Mouse (Mus musculus): ENCODE measurements around the gene Cdkn2b. TPM values are rescaled to one million over a fixed set of nuclear protein-coding genes. Genes with fewer than 3 reads are reported as not detected.

Gene Cdkn2b
- polyA plus RNA-seq, 1 experiment, result 9.7 TPM

GRCm38 (mm10) chr4:89294486-89295440 is 16.1 kb downstream of the Cdkn2b start, which contains the start of gene Cdkn2a:
Gene Cdkn2a (minus strand): TSS chr4:89294653.
- no peak within 1 kb of the TSS for H3K27ac ChIP-seq (ENCODE audit: control insufficient read depth, insufficient read depth, low read length)
- H3K27me3 ChIP-seq (ENCODE audit: control insufficient read depth, insufficient read depth, low read length), result peaks cover 8% of the 10 kb centered on the region; the same call in 1 of the 2 replicates
- TF ChIP-seq CTCF (IDR thresholded peaks at IDR 0.05; ENCODE audit: borderline replicate concordance, control insufficient read depth, extremely low read depth, insufficient read depth, low read length, poor library complexity) (no peak), POLR2A (IDR thresholded peaks at IDR 0.05; ENCODE audit: control insufficient read depth, extremely low read depth, insufficient read depth, low read length, poor library complexity) (no peak)
- peak within 1 kb of the TSS; percentile 58 for H3K4me3 ChIP-seq (ENCODE audit: control insufficient read depth, insufficient read depth, low read length)
- no peaks in the 10 kb centered on the region for H3K36me3 ChIP-seq (ENCODE audit: control insufficient read depth, insufficient read depth, low read length)
- DNase-seq, result peak; percentile 39
- H3K4me1 ChIP-seq (replicated peaks; ENCODE audit: control insufficient read depth, insufficient read depth, low read length), result peaks cover 6% of the 10 kb centered on the region
- WGBS, result 2% methylated on average over 113 of the region's 117 CpGs

- WGBS, result 5% methylated on average over 26 of the region's 26 CpGs
- Histone ChIP-seq H3K4me3 (ENCODE audit: control insufficient read depth, insufficient read depth, low read length) (peak overlapping the region; percentile 58), H3K27me3 (ENCODE audit: control insufficient read depth, insufficient read depth, low read length) (peaks cover 12% of the 10 kb centered on the region; the same call in 1 of the 2 replicates), H3K27ac (ENCODE audit: control insufficient read depth, insufficient read depth, low read length) (no peak overlapping the region), H3K4me1 (replicated peaks; ENCODE audit: control insufficient read depth, insufficient read depth, low read length) (peaks cover 6% of the 10 kb centered on the region), H3K36me3 (ENCODE audit: control insufficient read depth, insufficient read depth, low read length) (no peaks in the 10 kb centered on the region)
- no peak for DNase-seq
- TF ChIP-seq POLR2A (IDR thresholded peaks at IDR 0.05; ENCODE audit: control insufficient read depth, extremely low read depth, insufficient read depth, low read length, poor library complexity) (no peak), CTCF (IDR thresholded peaks at IDR 0.05; ENCODE audit: borderline replicate concordance, control insufficient read depth, extremely low read depth, insufficient read depth, low read length, poor library complexity) (no peak)
These were observed 16.8 kb downstream of the Cdkn2b start for GRCm38 (mm10) chr4:89294091-89294485.

- Histone ChIP-seq H3K27me3 (ENCODE audit: control insufficient read depth, insufficient read depth, low read length) (peaks cover 12% of the 10 kb centered on the region; the same call in 1 of the 2 replicates), H3K36me3 (ENCODE audit: control insufficient read depth, insufficient read depth, low read length) (no peaks in the 10 kb centered on the region), H3K4me1 (replicated peaks; ENCODE audit: control insufficient read depth, insufficient read depth, low read length) (peaks cover 6% of the 10 kb centered on the region), H3K4me3 (ENCODE audit: control insufficient read depth, insufficient read depth, low read length) (no peak overlapping the region), H3K27ac (ENCODE audit: control insufficient read depth, insufficient read depth, low read length) (no peak overlapping the region)
- DNase-seq, result no peak
- no peak for TF ChIP-seq POLR2A (IDR thresholded peaks at IDR 0.05; ENCODE audit: control insufficient read depth, extremely low read depth, insufficient read depth, low read length, poor library complexity)
- WGBS, result 49% methylated on average over 7 of the region's 7 CpGs
These were observed 17.3 kb downstream of the Cdkn2b start for GRCm38 (mm10) chr4:89293516-89293915.

DNA sequence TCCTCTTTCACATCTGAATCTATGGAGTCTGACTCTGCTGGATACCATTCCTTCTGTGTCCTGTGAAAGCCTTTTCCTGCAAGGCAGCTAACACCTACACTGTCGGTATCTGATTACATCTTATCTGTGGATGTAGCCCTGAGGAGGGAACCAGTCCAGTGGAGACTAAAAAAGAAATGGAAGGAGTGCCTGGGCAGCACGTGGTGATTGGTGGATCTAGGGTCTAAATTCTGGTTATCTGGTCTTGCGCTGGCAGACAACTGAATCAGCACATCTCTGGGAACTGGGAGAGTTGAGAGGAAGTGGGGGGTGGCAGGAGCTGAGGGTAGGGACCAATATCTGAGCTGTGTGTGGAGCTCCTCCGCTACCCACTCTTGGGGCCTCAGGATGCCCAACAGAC is 21.8 kb downstream of the Cdkn2b start:
- Histone ChIP-seq H3K4me3 (ENCODE audit: control insufficient read depth, insufficient read depth, low read length) (no peak overlapping the region), H3K36me3 (ENCODE audit: control insufficient read depth, insufficient read depth, low read length) (no peaks in the 10 kb centered on the region), H3K27me3 (ENCODE audit: control insufficient read depth, insufficient read depth, low read length) (0 out of 2 replicates have a peak, but pooled peaks cover 4% of the 10 kb centered on the region), H3K4me1 (replicated peaks; ENCODE audit: control insufficient read depth, insufficient read depth, low read length) (0 out of 2 replicates have a peak, but pooled peaks cover under 1% of the 10 kb centered on the region), H3K27ac (ENCODE audit: control insufficient read depth, insufficient read depth, low read length) (no peak overlapping the region)
- TF ChIP-seq CTCF (IDR thresholded peaks at IDR 0.05; ENCODE audit: borderline replicate concordance, control insufficient read depth, extremely low read depth, insufficient read depth, low read length, poor library complexity), result no peak
- TF ChIP-seq POLR2A (IDR thresholded peaks at IDR 0.05; ENCODE audit: control insufficient read depth, extremely low read depth, insufficient read depth, low read length, poor library complexity), result no peak
- WGBS, result 16% methylated on average over 4 of the region's 4 CpGs
- DNase-seq, result no peak

GRCm38 (mm10) chr4:89286566-89286965 is 24.3 kb downstream of the Cdkn2b start:
- no peak for DNase-seq
- no peaks in the 10 kb centered on the region for H3K36me3 ChIP-seq (ENCODE audit: control insufficient read depth, insufficient read depth, low read length)
- TF ChIP-seq CTCF (IDR thresholded peaks at IDR 0.05; ENCODE audit: borderline replicate concordance, control insufficient read depth, extremely low read depth, insufficient read depth, low read length, poor library complexity) (no peak), POLR2A (IDR thresholded peaks at IDR 0.05; ENCODE audit: control insufficient read depth, extremely low read depth, insufficient read depth, low read length, poor library complexity) (no peak)
- WGBS, result 20% methylated on average over 1 of the region's 1 CpGs
- H3K27me3 ChIP-seq (ENCODE audit: control insufficient read depth, insufficient read depth, low read length), result peaks cover 9% of the 10 kb centered on the region
- H3K27ac ChIP-seq (ENCODE audit: control insufficient read depth, insufficient read depth, low read length), result no peak overlapping the region
- H3K4me3 ChIP-seq (ENCODE audit: control insufficient read depth, insufficient read depth, low read length), result no peak overlapping the region
- H3K4me1 ChIP-seq (replicated peaks; ENCODE audit: control insufficient read depth, insufficient read depth, low read length), result no peaks in the 10 kb centered on the region

- Histone ChIP-seq H3K4me1 (replicated peaks; ENCODE audit: control insufficient read depth, insufficient read depth, low read length) (no peaks in the 10 kb centered on the region), H3K4me3 (ENCODE audit: control insufficient read depth, insufficient read depth, low read length) (no peak overlapping the region), H3K27me3 (ENCODE audit: control insufficient read depth, insufficient read depth, low read length) (peaks cover 9% of the 10 kb centered on the region), H3K36me3 (ENCODE audit: control insufficient read depth, insufficient read depth, low read length) (no peaks in the 10 kb centered on the region), H3K27ac (ENCODE audit: control insufficient read depth, insufficient read depth, low read length) (no peak overlapping the region)
- TF ChIP-seq POLR2A (IDR thresholded peaks at IDR 0.05; ENCODE audit: control insufficient read depth, extremely low read depth, insufficient read depth, low read length, poor library complexity) (no peak), CTCF (IDR thresholded peaks at IDR 0.05; ENCODE audit: borderline replicate concordance, control insufficient read depth, extremely low read depth, insufficient read depth, low read length, poor library complexity) (no peak)
- DNase-seq, result no peak
- 58% methylated on average over 7 of the region's 7 CpGs for WGBS
These were observed 25.2 kb downstream of the Cdkn2b start for GRCm38 (mm10) chr4:89285688-89286087.
